Mouse (Mus musculus): Measurements from ENCODE around the gene Kcnj16. TPM values are rescaled to one million over a fixed set of nuclear protein-coding genes. Genes with fewer than 3 reads are reported as not detected.
A peak's percentile ranks its signal among the peaks of the same experiment; 100 is the strongest.

The Kcnj16 gene
- total RNA-seq, 2 experiments from 2014 or later = not detected

GRCm38 (mm10) chr11:111005103-111005502, 37.3 kb downstream of the Kcnj16 start:
- no peak for DNase-seq
- Histone ChIP-seq H3K27ac (no peak overlapping the region), H3K4me3 (no peak overlapping the region)
- TF ChIP-seq CTCF (IDR thresholded peaks at IDR 0.05) = no peak
- intact Hi-C loops (cut with DNase I) = no loop called here

GRCm38 (mm10) chr11:111009471-111009870, 41.6 kb downstream of the Kcnj16 start:
- intact Hi-C loops (cut with DNase I) = no loop called here
- H3K27ac ChIP-seq = no peak overlapping the region
- no peak for TF ChIP-seq CTCF (IDR thresholded peaks at IDR 0.05)

DNA sequence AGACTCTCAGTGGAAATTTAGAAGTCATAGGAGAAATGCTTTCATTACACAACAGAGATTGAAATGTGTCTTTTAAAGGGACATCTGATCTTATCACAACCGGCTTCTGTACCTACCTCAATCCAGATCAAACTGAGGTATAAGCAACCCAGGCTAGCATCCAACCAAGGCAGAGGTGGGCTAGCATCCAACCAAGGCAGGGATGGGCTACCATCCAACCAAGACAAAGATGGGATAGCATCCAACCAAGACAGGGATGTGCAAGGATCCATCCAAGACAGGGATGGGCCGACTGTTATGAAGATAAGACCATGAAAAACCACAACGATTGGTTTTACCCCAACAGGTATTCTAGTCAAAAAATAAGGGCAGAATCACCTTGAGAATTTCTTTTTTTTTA, 48.4 kb downstream of the Kcnj16 start:
- no peak overlapping the region for H3K27ac ChIP-seq
- TF ChIP-seq CTCF (IDR thresholded peaks at IDR 0.05) = no peak
- intact Hi-C loops (cut with DNase I) = no loop called here
- H3K4me3 ChIP-seq = no peak overlapping the region
- DNase-seq = no peak

More at GRCm38 (mm10) chr11:111009471-111009870, 41.6 kb downstream of the Kcnj16 start:
- no peak for DNase-seq
- H3K4me3 ChIP-seq = no peak overlapping the region

DNA sequence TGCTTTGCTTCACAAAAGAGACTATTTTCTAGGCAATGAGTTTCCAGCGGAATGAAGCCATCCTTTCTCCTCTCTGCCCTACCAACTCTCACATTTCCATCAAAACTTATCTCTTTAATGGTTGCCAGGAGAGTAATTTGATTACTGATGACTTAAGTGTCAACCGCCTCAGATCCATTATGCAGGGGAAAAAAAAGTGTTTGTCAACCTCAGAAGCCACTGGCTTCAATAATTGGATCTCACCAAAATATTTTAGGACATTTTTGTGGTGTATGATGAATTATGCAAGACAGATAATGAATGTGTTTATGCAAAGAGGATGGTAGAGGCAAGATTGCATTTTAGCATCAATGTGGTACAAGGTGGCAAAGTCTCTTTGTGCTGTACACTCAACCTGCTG, 52.4 kb downstream of the Kcnj16 start:
- intact Hi-C loops (cut with DNase I) = no loop called here
- TF ChIP-seq CTCF (IDR thresholded peaks at IDR 0.05) = no peak
- Histone ChIP-seq H3K27ac (no peak overlapping the region), H3K4me3 (no peak overlapping the region)
- DNase-seq = no peak

DNA sequence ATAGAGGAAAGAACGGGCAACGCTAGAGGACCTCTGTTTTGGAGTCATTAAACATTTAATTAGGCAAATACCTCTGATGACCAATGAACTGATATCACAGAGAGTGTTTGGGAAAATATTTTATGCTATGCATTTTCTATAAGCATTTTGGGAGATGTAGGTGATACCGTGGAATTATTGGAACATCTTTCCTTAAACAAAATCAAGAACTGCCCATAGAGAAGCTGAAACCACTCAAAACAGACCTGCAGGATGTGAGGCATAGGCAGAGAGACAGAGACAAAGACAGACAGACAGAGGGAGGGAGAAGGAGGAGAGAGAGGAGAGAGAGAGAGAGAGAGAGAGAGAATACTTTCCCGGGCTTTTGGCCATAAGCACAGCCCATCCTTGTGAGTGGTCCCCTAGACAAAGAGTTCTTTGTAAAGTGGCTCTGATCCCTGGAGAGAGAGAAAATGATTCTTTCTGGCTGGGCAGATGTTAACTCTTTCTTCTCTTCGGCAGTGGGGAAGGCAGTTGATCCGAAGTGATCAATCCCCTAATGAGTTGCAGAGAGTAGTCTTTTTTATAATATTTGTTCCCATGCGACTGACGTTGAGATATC, 54.9 kb downstream of the Kcnj16 start:
- no peak for DNase-seq
- TF ChIP-seq CTCF (IDR thresholded peaks at IDR 0.05) = no peak
- intact Hi-C loops (cut with DNase I) = no loop called here
- Histone ChIP-seq H3K4me3 (no peak overlapping the region), H3K27ac (no peak overlapping the region)

DNA sequence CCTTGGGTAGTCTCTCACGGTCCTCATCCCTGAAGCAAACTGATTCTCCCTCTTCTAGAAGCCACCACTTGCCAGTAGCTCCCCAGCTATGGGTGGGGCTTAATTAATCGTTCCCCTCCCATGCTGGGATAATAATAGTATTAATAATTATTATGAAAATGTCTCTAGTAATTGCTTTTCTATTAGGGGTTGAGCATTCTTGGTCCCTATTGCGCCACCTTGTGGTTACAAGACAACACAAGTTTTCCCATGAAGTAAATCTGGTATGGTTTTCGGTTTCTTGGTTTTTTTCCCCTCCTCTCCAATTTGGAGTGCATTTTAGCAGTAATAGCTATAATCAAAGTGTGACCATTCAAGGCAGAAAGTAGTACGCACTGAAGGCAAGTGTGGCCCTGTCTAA, 74.3 kb downstream of the Kcnj16 start:
- Histone ChIP-seq H3K27ac (no peak overlapping the region), H3K4me3 (no peak overlapping the region)
- DNase-seq = peak; percentile 30
- intact Hi-C loops (cut with DNase I) = loop anchor here (2.0 to 5.0 kb wide), 3 partner anchors 470 to 540 kb away; no protein-coding TSS in a partner anchor
- TF ChIP-seq CTCF (IDR thresholded peaks at IDR 0.05) = peak; percentile 82

DNA sequence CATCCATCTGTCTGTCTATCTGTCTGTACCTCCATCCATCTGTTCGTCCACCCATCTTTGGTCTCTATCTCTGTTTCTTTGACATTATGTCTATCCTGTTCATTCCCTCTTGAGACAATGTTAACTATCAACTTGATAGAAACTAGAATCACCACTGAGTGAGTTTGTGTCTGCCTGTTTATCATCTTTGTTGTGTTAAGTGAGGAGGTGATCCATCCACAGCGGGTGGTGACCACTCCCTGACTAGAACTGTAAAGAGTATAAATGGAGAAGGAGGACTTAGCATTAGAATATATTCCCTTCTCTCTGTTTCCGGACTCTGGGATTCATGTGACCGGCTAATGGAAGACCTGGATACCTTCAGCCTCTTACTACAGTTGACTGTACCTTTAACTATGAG, 75.5 kb downstream of the Kcnj16 start:
- DNase-seq = no peak
- Histone ChIP-seq H3K27ac (no peak overlapping the region), H3K4me3 (no peak overlapping the region)
- no peak for TF ChIP-seq CTCF (IDR thresholded peaks at IDR 0.05)
- intact Hi-C loops (cut with DNase I) = loop anchor here (2.0 to 5.0 kb wide), 3 partner anchors 471 to 541 kb away; no protein-coding TSS in a partner anchor

GRCm38 (mm10) chr11:111054252-111054651, 86.4 kb downstream of the Kcnj16 start:
- no peak overlapping the region for H3K27ac ChIP-seq
- intact Hi-C loops (cut with DNase I) = no loop called here
- H3K4me3 ChIP-seq = no peak overlapping the region
- no peak for DNase-seq
- no peak for TF ChIP-seq CTCF (IDR thresholded peaks at IDR 0.05)

DNA sequence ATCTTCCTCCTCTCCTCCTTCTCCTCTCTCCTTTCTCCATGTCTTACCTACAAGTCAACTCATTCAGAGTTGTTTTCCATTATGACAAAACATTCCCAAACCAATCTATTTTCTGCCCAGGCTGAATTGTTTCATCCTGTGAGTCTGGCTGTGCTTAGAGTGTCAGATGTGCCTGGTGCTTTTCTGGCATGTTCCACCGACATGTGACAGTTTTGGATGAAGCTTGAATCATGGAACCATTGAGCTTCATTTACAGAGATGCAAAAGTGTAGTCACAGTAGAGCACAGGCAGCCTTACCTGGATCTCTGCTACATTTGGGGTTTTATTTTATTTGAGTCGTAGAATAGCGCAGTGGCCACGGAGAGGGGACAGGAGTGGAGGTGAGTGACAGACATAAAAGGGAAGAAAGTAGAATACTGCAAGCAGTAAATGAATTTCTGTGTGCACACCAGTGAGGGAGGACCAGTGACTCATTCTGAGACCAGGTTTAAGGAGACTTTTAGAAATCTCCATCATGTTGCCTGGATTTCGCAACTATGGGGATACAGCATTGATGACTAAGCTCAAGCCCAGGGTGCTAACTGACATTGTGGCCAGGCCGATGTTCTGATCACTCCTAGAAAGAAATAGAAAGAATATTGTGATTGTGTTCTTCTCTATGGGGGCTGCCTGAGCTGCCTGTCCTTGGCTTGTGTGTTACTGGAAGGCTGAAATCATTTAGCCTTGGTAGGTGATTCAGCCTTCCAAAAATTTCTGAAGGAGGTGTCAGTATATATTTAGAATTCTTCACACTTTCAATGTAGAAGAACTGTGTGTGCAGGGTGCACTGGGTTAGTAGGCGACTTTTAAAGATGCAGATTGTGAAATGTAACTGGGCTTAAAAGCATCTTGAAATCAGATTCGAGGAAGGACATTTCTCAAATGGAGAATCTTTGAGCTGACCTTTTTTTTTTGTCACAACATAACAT, 87.3 kb downstream of the Kcnj16 start:
- intact Hi-C loops (cut with DNase I) = no loop called here
- TF ChIP-seq CTCF (IDR thresholded peaks at IDR 0.05) = no peak
- H3K4me3 ChIP-seq = no peak overlapping the region
- no peak for DNase-seq
- no peak overlapping the region for H3K27ac ChIP-seq

DNA sequence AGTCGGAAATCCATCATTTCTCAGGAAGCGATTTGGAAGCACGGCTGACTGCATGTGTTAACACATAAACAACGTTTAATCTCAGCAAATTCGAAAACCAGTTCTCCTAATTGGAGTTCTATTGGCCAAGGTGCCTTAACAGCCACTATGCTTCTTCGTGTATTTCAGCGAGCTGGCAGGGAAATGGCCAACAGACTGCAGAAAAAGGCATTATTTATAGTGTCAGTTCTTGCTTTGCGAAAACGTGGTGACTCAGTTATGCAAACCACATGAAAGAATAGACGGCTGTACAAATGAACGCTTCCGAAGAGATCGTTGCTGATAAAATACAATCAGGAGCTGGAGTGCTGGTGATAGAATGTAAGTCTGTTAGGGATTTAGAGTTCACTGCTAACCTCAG, 88.2 kb downstream of the Kcnj16 start:
- TF ChIP-seq CTCF (IDR thresholded peaks at IDR 0.05) = no peak
- Histone ChIP-seq H3K27ac (no peak overlapping the region), H3K4me3 (no peak overlapping the region)
- no peak for DNase-seq
- intact Hi-C loops (cut with DNase I) = no loop called here

DNA sequence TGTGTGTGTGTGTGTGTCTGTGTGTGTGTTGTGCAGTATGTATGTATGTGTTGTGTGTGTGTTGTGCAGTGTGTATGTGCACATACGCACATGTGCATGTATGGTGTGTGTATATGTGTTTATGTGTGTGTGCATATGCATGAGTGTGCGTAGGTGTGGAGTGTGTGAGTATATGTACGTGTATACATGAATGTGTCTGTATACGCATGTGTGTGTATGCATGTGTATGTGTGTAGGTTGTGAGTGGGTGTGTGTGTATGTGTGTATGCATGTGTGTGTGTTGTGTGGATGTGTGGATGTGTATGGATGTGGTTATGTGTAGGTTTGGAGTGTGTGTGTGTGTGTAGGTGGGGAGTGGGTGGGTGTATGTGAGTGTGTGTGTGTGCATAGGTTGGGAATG, 89.6 kb downstream of the Kcnj16 start:
- TF ChIP-seq CTCF (IDR thresholded peaks at IDR 0.05) = no peak
- intact Hi-C loops (cut with DNase I) = no loop called here

GRCm38 (mm10) chr11:111059440-111059839, 91.6 kb downstream of the Kcnj16 start:
- DNase-seq = no peak
- Histone ChIP-seq H3K4me3 (no peak overlapping the region), H3K27ac (no peak overlapping the region)
- intact Hi-C loops (cut with DNase I) = no loop called here
- TF ChIP-seq CTCF (IDR thresholded peaks at IDR 0.05) = no peak

More for the DNA sequence above, 89.6 kb downstream of the Kcnj16 start:
- Histone ChIP-seq H3K4me3 (no peak overlapping the region), H3K27ac (no peak overlapping the region)
- DNase-seq = no peak

- H3K4me3 ChIP-seq = no peak overlapping the region
- H3K27ac ChIP-seq = no peak overlapping the region
- TF ChIP-seq CTCF (IDR thresholded peaks at IDR 0.05) = no peak
- no peak for DNase-seq
- intact Hi-C loops (cut with DNase I) = loop anchor here (10.0 kb wide), 1 partner anchor 695 kb away; no protein-coding TSS in a partner anchor
These were observed 92.4 kb downstream of the Kcnj16 start for GRCm38 (mm10) chr11:111060216-111060615.

Measured in gastrocnemius, adult 2 months (tissue).